In the genomic region with DNA sequence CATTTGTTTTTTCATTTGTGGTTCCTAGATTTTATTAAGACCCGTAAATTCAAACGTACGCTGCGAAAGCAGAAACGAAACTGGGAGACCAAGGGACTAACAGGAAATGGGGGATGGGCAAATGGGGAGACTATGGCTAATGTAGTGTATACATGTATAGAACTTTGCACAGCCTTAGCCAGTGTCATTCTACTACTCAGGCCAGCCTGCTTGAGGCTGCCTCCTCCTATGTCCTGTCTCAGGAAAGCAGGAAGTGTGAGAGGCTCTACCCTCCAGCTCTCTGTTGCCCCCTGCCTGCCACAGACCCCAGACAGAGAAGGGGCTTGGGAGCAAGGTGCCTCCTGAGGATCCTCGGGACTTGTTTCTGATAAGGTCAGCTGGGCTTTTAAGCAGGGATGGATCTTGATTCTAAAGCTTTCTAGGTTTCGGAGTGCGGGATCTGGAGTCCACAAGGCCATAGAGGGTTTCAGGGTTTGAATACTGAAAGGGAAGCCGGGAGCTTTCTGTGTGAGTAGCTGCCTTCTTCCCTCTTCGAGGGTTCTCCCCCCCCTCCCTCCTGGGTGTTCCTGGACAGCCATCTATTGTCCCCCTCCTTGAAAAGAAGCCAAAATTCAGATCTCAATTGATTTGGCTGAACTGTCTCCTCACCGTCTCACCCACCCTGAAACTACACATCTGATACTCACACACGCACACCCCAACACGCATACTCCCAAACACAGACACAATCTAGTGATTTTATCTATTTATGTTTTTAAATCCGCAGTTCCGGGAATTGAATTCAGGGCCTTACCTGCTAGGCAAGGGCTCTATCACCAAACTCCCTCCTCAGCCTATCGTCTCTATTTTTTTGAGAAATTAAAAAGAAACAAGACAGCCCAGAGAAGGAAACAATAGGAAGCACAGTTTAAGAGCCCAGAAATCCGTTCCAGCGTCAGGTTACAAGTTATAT, we compare ENCODE assay signal across 8 mouse cellular contexts. TPM values are rescaled to one million over a fixed set of nuclear protein-coding genes. Genes with fewer than 3 reads are reported as not detected.
DNase-seq lines count a peak whose midpoint lies in the region; ATAC-seq lines count a peak whose summit lies in the region.

No protein-coding gene starts in this region.

- H3K9ac ChIP-seq in heart, embryonic 11.5 days (ENCODE audit: low read depth, low read length): no peak overlapping the region

- 85% methylated on average over 18 of the region's 18 CpGs for WGBS in heart, embryonic 11.5 days (ENCODE audit: insufficient replicate concordance)

- H3K4me1 ChIP-seq in heart, embryonic 11.5 days (ENCODE audit: control insufficient read depth, insufficient read depth, low read length): no peaks in the 10 kb centered on the region

- no peak for ATAC-seq in heart, embryonic 11.5 days (replicated peaks; ENCODE audit: insufficient number of reproducible peaks, low FRiP score, low TSS enrichment)
- ATAC-seq in megakaryocyte, adult 5-6 weeks (ENCODE audit: poor library complexity, severe bottlenecking): peak; percentile 94

- H3K27me3 ChIP-seq in heart, embryonic 11.5 days (ENCODE audit: control insufficient read depth, insufficient read depth, low read length): no peaks in the 10 kb centered on the region

- no peaks in the 10 kb centered on the region for H3K36me3 ChIP-seq in heart, embryonic 11.5 days (ENCODE audit: control insufficient read depth, insufficient read depth, low read length)

- DNase-seq in heart, adult 11 months: peak; percentile 98
- peak; percentile 78 for DNase-seq in MN1 (ENCODE audit: low spot score)
- peak; percentile 39 to 55 for DNase-seq in gastrocnemius, postnatal 36 days
- DNase-seq in kidney, postnatal 14 days: peak; percentile 60
- peak; percentile 16 for DNase-seq in testis, postnatal 14 days (ENCODE audit: low spot score)
- no peak for DNase-seq in cerebellum, postnatal 14 days

- no peak overlapping the region for H3K4me2 ChIP-seq in heart, embryonic 11.5 days

- no peaks in the 10 kb centered on the region for H3K9me3 ChIP-seq in heart, embryonic 11.5 days (replicated peaks; ENCODE audit: control insufficient read depth, low read length)

- intact Hi-C loops in gastrocnemius, postnatal 36 days (cut with DNase I): no loop called here

- no peak overlapping the region for H3K27ac ChIP-seq in heart, embryonic 11.5 days (ENCODE audit: low read depth, low read length)

- no peak overlapping the region for H3K4me3 ChIP-seq in heart, embryonic 11.5 days (ENCODE audit: low read depth, low read length)

RNA-seq across cellular contexts. Expression of gene Casp8, which starts 7.4 kb away (rescaled TPM):
- polyA plus RNA-seq in heart, embryonic 11.5 days (2014; fragmentation: Nextera tagmentation; extraction: Ambion mirVana): 23.8 and 25.8 TPM in 2 replicates
- total RNA-seq in gastrocnemius, postnatal 36 days (2021): 1 to 10 TPM; 2.5 to 3.1 TPM
- 179 and 198 TPM in 2 replicates for total RNA-seq in megakaryocyte, adult 5-6 weeks (2015)
- 144 and 170 TPM in 2 replicates for total RNA-seq in megakaryocyte, adult 5-6 weeks (2017)

Comparison
In these comparisons a context has a peak if more than half of its experiments do, and no peak if none do; other contexts are left out.
1. DNase-seq: peak in heart, adult 11 months (single experiment), MN1 (single experiment), gastrocnemius, postnatal 36 days (2 of 2), kidney, postnatal 14 days (single experiment) and testis, postnatal 14 days (single experiment); none in cerebellum, postnatal 14 days (0 of 2).
2. RNA of gene Casp8, which starts 7.4 kb away (total RNA-seq): 144 to 198 TPM in megakaryocyte, adult 5-6 weeks; 2.5 to 3.1 TPM in gastrocnemius, postnatal 36 days; every median in the first group is over 10 times any median in the second.